Mouse (Mus musculus) lung, postnatal 14 days (tissue): ENCODE measurements around the gene Prom2.

ENCODE experiments used
- DNase-seq: peaks from one replicate; pipeline ENCODE4 v3.0.0; 2021

Prom2 gene

GRCm38 (mm10) chr2:127541185-127541584, at the start of gene Prom2:
Gene Prom2, minus strand, starts transcription at chr2:127541467.
- peak; percentile 18 for DNase-seq

GRCm38 (mm10) chr2:127590840-127591239, 49.6 kb upstream of the Prom2 start:
- peak; percentile 9 for DNase-seq

GRCm38 (mm10) chr2:127590204-127590603, 48.9 kb upstream of the Prom2 start:
- DNase-seq, result no peak

GRCm38 (mm10) chr2:127588897-127589296, 47.6 kb upstream of the Prom2 start:
- no peak for DNase-seq

GRCm38 (mm10) chr2:127587514-127587844, 46.2 kb upstream of the Prom2 start:
- no peak for DNase-seq

GRCm38 (mm10) chr2:127586694-127587513, 45.6 kb upstream of the Prom2 start, which contains the start of the genes Zfp661 and Mrps5:
Gene Zfp661, minus strand, starts transcription at chr2:127587094.
Gene Mrps5, plus strand, starts transcription at chr2:127587222.
- DNase-seq, result peak; percentile 86

GRCm38 (mm10) chr2:127584436-127584858, 43.2 kb upstream of the Prom2 start:
- peak; percentile 93 for DNase-seq

GRCm38 (mm10) chr2:127573322-127573721, 32.1 kb upstream of the Prom2 start:
- DNase-seq, result no peak

- DNase-seq, result peak; percentile 85
Measured at GRCm38 (mm10) chr2:127559070-127559966, 18.1 kb upstream of the Prom2 start.

GRCm38 (mm10) chr2:127551078-127551477, 9.8 kb upstream of the Prom2 start:
- peak; percentile 12 for DNase-seq

- DNase-seq, result no peak
Measured at GRCm38 (mm10) chr2:127550446-127550845, 9.2 kb upstream of the Prom2 start.

GRCm38 (mm10) chr2:127549711-127550110, 8.4 kb upstream of the Prom2 start:
- DNase-seq, result no peak

GRCm38 (mm10) chr2:127548342-127549074, 7.2 kb upstream of the Prom2 start:
- no peak for DNase-seq

- no peak for DNase-seq
Measured at GRCm38 (mm10) chr2:127541697-127542096, 430 bp upstream of the Prom2 start.

GRCm38 (mm10) chr2:127539494-127539893, 1.8 kb downstream of the Prom2 start:
- no peak for DNase-seq

- no peak for DNase-seq
Measured at GRCm38 (mm10) chr2:127537548-127537947, 3.7 kb downstream of the Prom2 start.

GRCm38 (mm10) chr2:127535363-127535762, 5.9 kb downstream of the Prom2 start:
- DNase-seq, result no peak

- DNase-seq, result peak; percentile 32
Measured at GRCm38 (mm10) chr2:127532379-127532778, 8.9 kb downstream of the Prom2 start.

GRCm38 (mm10) chr2:127531592-127531991, 9.7 kb downstream of the Prom2 start:
- DNase-seq, result no peak

GRCm38 (mm10) chr2:127530418-127530817, 10.8 kb downstream of the Prom2 start:
- DNase-seq, result no peak

- no peak for DNase-seq
Measured at GRCm38 (mm10) chr2:127525004-127525775, 16.1 kb downstream of the Prom2 start.
